Mouse (Mus musculus) small intestine, adult 2 months (tissue): Measurements from ENCODE around the gene Lama5.

Experiments used
- CTCF ChIP-seq: fragments of 200-500 bp; IDR thresholded peaks from 2 replicates; pipeline ENCODE4 v1.5.1; 2012; ENCODE audit warnings: low read depth, mild to moderate bottlenecking, control low read depth, inconsistent platforms, low read length, moderate library complexity, mixed read lengths; ENCODE audit not compliant: insufficient replicate concordance, insufficient read length; ENCODE audit errors: extremely low read depth
- POLR2A ChIP-seq: fragments of 200-500 bp; IDR thresholded peaks from 2 replicates; pipeline ENCODE4 v1.6.1; 2012; ENCODE audit warnings: low read depth, mild to moderate bottlenecking, control low read depth, inconsistent platforms, low read length, moderate library complexity

DNA sequence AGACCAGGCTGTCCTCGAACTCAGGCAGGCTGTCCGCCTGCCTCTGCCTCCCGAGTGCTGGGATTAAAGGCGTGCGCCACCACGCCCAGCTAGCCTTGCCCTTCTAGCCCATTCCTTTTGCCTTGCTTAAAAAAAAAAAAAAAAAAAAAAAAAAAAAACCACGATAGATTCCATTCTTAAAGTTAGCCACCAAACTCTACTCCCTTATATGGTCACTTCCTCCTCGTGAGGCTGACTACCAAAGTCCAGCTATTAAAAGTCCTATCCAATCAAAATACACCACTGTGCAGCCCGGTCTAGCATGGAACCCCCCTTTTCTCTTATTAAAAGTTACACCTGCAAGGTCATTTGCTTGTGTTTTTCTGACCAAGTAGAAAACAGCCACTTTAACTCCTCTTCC, 30.0 kb upstream of the Lama5 start:
- TF ChIP-seq CTCF (no peak), POLR2A (no peak)
